Comparison of ENCODE assay signal across 28 mouse cellular contexts in the genomic region with DNA sequence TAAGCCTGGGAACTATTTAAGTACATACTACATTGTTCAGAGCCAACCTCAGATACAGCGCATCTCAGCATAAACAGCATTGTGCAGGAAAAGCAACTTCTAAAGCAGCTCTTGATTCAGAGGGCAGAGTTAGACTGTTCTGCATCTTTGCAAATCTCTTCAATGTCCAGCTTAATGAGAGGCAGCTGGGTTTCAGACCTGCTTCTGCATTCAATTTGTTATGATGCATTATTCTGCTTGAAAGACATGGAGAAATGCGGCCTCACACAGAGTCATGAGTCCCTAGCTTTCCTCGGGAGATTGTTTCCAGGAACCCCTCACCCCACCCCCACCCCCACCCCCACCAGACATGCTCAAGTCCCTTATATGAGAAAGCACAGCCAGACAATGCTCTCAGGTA. TPM values are rescaled to one million over a fixed set of nuclear protein-coding genes. Genes with fewer than 3 reads are reported as not detected.
DNase-seq lines count a peak whose midpoint lies in the region; ATAC-seq lines count a peak whose summit lies in the region.
"Had no signal": no experiment of that assay in that cellular context is flagged by ENCODE, and none has a peak within 500 bp of the region (broad histone marks: within the 10 kb centered on the region; RNA-seq: fewer than 3 reads in every experiment).

No protein-coding gene starts in this region.

- DNase-seq in heart, adult 11 months, result peak; percentile 30
- peak; percentile 80 for DNase-seq in embryonic facial prominence, embryonic 14.5 days (ENCODE audit: low spot score)
- no peak for DNase-seq in midbrain, embryonic 14.5 days
- no peak for DNase-seq in kidney, postnatal 10 days
- DNase-seq in adrenal gland, adult 18-20 months (ENCODE audit: low spot score in 2 of 2), result no peak
- DNase-seq: adrenal gland, postnatal 36 days; cerebellum, adult 11 months; cerebellum, adult 2 months; cerebellum, adult 9-11 months; cerebellum, postnatal 25 days; gastrocnemius, postnatal 10 days; gastrocnemius, postnatal 36 days; heart, postnatal 10 days; heart, postnatal 36 days; kidney, adult 11 months had no signal

- no peak overlapping the region for H3K4me2 ChIP-seq in heart, embryonic 12.5 days
- no peak overlapping the region for H3K4me2 ChIP-seq in embryonic facial prominence, embryonic 14.5 days (ENCODE audit: low read depth, low read length)
- no peak overlapping the region for H3K4me2 ChIP-seq in limb, embryonic 12.5 days
- no peak overlapping the region for H3K4me2 ChIP-seq in midbrain, embryonic 14.5 days (ENCODE audit: low read length)
- H3K4me2 ChIP-seq: forebrain, embryonic 13.5 days; heart, embryonic 11.5 days; heart, embryonic 15.5 days; hindbrain, embryonic 13.5 days; intestine, embryonic 15.5 days had no signal

- H3K4me1 ChIP-seq in heart, embryonic 12.5 days (replicated peaks), result peaks cover 37% of the 10 kb centered on the region
- H3K4me1 ChIP-seq in embryonic facial prominence, embryonic 14.5 days (ENCODE audit: control insufficient read depth, insufficient read depth, low read length), result peaks cover 23% of the 10 kb centered on the region
- H3K4me1 ChIP-seq in limb, embryonic 12.5 days (replicated peaks), result peaks cover 29% of the 10 kb centered on the region
- H3K4me1 ChIP-seq in midbrain, embryonic 14.5 days (ENCODE audit: control insufficient read depth, insufficient read depth, low read length), result 0 out of 2 replicates have a peak, but pooled peaks cover 10% of the 10 kb centered on the region

- H3K4me3 ChIP-seq in heart, embryonic 12.5 days, result no peak overlapping the region
- H3K4me3 ChIP-seq in embryonic facial prominence, embryonic 14.5 days (ENCODE audit: low read depth, low read length), result no peak overlapping the region
- H3K4me3 ChIP-seq in limb, embryonic 12.5 days (replicated peaks), result no peak overlapping the region
- H3K4me3 ChIP-seq in midbrain, embryonic 14.5 days (replicated peaks; ENCODE audit: low read depth, low read length), result no peak overlapping the region
- H3K4me3 ChIP-seq: forebrain, embryonic 10.5 days; forebrain, embryonic 13.5 days; heart, embryonic 15.5 days; hindbrain, embryonic 10.5 days; hindbrain, embryonic 13.5 days; intestine, embryonic 15.5 days had no signal

- no peak for ATAC-seq in heart, embryonic 12.5 days (ENCODE audit: insufficient number of reproducible peaks, low FRiP score)
- ATAC-seq in embryonic facial prominence, embryonic 14.5 days (ENCODE audit: low read depth), result peak; percentile 23; the same call in 1 of the 2 replicates
- ATAC-seq in limb, embryonic 12.5 days (ENCODE audit: insufficient number of reproducible peaks, insufficient read depth, low FRiP score, low TSS enrichment, low read depth), result no peak
- no peak for ATAC-seq in midbrain, embryonic 14.5 days (ENCODE audit: low FRiP score, low TSS enrichment)
- ATAC-seq: activated CD4-positive, CD25-positive, alpha-beta regulatory T cell, adult 4 months; CD4-positive, CD25-positive, alpha-beta regulatory T cell, adult 4 months; forebrain, embryonic 13.5 days; forebrain, embryonic 16.5 days; hindbrain, embryonic 16.5 days; intestine, embryonic 15.5 days had no signal

- H3K9ac ChIP-seq in heart, embryonic 12.5 days, result no peak overlapping the region
- H3K9ac ChIP-seq in embryonic facial prominence, embryonic 14.5 days (ENCODE audit: low read depth, low read length), result no peak overlapping the region
- no peak overlapping the region for H3K9ac ChIP-seq in limb, embryonic 12.5 days (replicated peaks)
- H3K9ac ChIP-seq in midbrain, embryonic 14.5 days (replicated peaks; ENCODE audit: low read length), result no peak overlapping the region
- H3K9ac ChIP-seq: forebrain, embryonic 13.5 days; heart, embryonic 15.5 days; hindbrain, embryonic 13.5 days; intestine, embryonic 15.5 days had no signal

- no peaks in the 10 kb centered on the region for H3K27me3 ChIP-seq in heart, embryonic 12.5 days (replicated peaks)
- H3K27me3 ChIP-seq in embryonic facial prominence, embryonic 14.5 days (replicated peaks; ENCODE audit: control insufficient read depth, insufficient read depth, low read length), result no peaks in the 10 kb centered on the region
- H3K27me3 ChIP-seq in limb, embryonic 12.5 days, result peaks cover 15% of the 10 kb centered on the region
- no peaks in the 10 kb centered on the region for H3K27me3 ChIP-seq in midbrain, embryonic 14.5 days (ENCODE audit: control insufficient read depth, insufficient read depth, low read length)
- H3K27me3 ChIP-seq: heart, embryonic 15.5 days; intestine, embryonic 15.5 days had no signal

- H3K27ac ChIP-seq in heart, embryonic 12.5 days (ENCODE audit: poor library complexity, severe bottlenecking), result no peak overlapping the region
- peak overlapping the region; percentile 55 for H3K27ac ChIP-seq in embryonic facial prominence, embryonic 14.5 days (replicated peaks; ENCODE audit: low read depth, low read length)
- peak overlapping the region; percentile 50; the same call in 1 of the 2 replicates for H3K27ac ChIP-seq in limb, embryonic 12.5 days
- no peak overlapping the region for H3K27ac ChIP-seq in midbrain, embryonic 14.5 days (replicated peaks; ENCODE audit: low read depth, low read length)
- H3K27ac ChIP-seq: forebrain, embryonic 10.5 days; forebrain, embryonic 13.5 days; heart, embryonic 15.5 days; hindbrain, embryonic 10.5 days; hindbrain, embryonic 13.5 days; intestine, embryonic 15.5 days had no signal

- peaks cover 3% of the 10 kb centered on the region; the same call in 1 of the 2 replicates for H3K36me3 ChIP-seq in heart, embryonic 12.5 days
- H3K36me3 ChIP-seq in embryonic facial prominence, embryonic 14.5 days (ENCODE audit: control insufficient read depth, insufficient read depth, low read length), result peaks cover 14% of the 10 kb centered on the region; the same call in 1 of the 2 replicates
- 0 out of 2 replicates have a peak, but pooled peaks cover 9% of the 10 kb centered on the region for H3K36me3 ChIP-seq in limb, embryonic 12.5 days
- no peaks in the 10 kb centered on the region for H3K36me3 ChIP-seq in midbrain, embryonic 14.5 days (ENCODE audit: control insufficient read depth, insufficient read depth, low read length)
- H3K36me3 ChIP-seq: heart, embryonic 15.5 days; hindbrain, embryonic 13.5 days; intestine, embryonic 15.5 days had no signal

- WGBS in heart, embryonic 12.5 days, result 79% methylated on average over 3 of the region's 3 CpGs
- 43% methylated on average over 3 of the region's 3 CpGs for WGBS in embryonic facial prominence, embryonic 14.5 days
- 32% methylated on average over 3 of the region's 3 CpGs for WGBS in limb, embryonic 12.5 days
- 61% methylated on average over 3 of the region's 3 CpGs for WGBS in midbrain, embryonic 14.5 days

- 0 out of 2 replicates have a peak, but pooled peaks cover 3% of the 10 kb centered on the region for H3K9me3 ChIP-seq in heart, embryonic 12.5 days (replicated peaks)
- peaks cover 12% of the 10 kb centered on the region for H3K9me3 ChIP-seq in embryonic facial prominence, embryonic 14.5 days (ENCODE audit: control insufficient read depth, low read length)
- peaks cover 8% of the 10 kb centered on the region for H3K9me3 ChIP-seq in limb, embryonic 12.5 days
- no peaks in the 10 kb centered on the region for H3K9me3 ChIP-seq in midbrain, embryonic 14.5 days (ENCODE audit: control insufficient read depth, low read length)
- H3K9me3 ChIP-seq: heart, embryonic 15.5 days; intestine, embryonic 15.5 days had no signal

RNA-seq across cellular contexts. Expression of gene Tgfbr3, which starts 41.6 kb away (rescaled TPM):
- polyA plus RNA-seq in heart, embryonic 12.5 days (2016; fragmentation: Nextera tagmentation; extraction: Ambion mirVana), result 38.1 and 38.2 TPM in 2 replicates
- 35.6 and 36.5 TPM in 2 replicates for polyA plus RNA-seq in embryonic facial prominence, embryonic 14.5 days (2014; fragmentation: Nextera tagmentation; extraction: Ambion mirVana)
- 17.5 and 20.3 TPM in 2 replicates for polyA plus RNA-seq in limb, embryonic 12.5 days (2016; fragmentation: Nextera tagmentation; extraction: Ambion mirVana)
- 1.4 and 4.7 TPM in 2 replicates for polyA plus RNA-seq in midbrain, embryonic 14.5 days (2014; fragmentation: Nextera tagmentation; extraction: Ambion mirVana)
- 100 to 1,000 TPM in 1 of 2 experiments, 10 to 100 TPM in 1; 91.0 to 172 TPM for total RNA-seq in adrenal gland, adult 18-20 months (2021)

Comparison
In these comparisons a context has a peak if more than half of its experiments do, and no peak if none do; other contexts are left out.
1. DNase-seq: peak in heart, adult 11 months (single experiment) and embryonic facial prominence, embryonic 14.5 days (single experiment); none in midbrain, embryonic 14.5 days (single experiment), kidney, postnatal 10 days (single experiment) and adrenal gland, adult 18-20 months (0 of 2).
2. H3K27ac ChIP-seq: peak in embryonic facial prominence, embryonic 14.5 days (single experiment) and limb, embryonic 12.5 days (single experiment); none in heart, embryonic 12.5 days (single experiment) and midbrain, embryonic 14.5 days (single experiment).